Mouse (Mus musculus) cerebellum, adult 11-12 months (tissue): ENCODE results near the gene Tpgs1.

Source experiments
- DNase-seq: peaks from one replicate; pipeline ENCODE4 v3.0.0; 2022

The Tpgs1 gene

DNA sequence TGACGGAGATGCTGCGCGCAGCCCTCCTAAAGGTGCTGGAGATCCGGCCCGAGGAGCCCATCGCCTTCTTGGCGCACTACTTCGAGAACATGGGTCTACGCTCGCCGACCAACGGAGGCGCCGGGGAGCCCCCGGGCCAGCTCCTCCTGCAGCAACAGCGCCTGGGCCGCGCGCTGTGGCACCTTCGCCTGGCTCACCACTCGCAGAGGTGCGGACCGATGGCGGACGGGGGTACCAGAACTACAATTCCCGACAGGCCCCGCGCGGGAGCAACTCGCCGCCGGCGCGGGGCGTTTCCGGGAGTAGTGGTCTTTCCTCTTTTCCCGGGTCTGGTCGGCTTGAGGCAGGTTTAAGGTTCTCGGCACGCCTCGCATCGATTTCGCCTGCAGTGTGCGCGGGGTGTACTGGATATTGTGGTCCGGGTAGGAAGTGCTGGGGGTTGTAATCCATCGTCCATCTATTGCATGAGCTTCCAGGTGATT is 448 bp downstream of the Tpgs1 start:
- DNase-seq, result peak; percentile 81

DNA sequence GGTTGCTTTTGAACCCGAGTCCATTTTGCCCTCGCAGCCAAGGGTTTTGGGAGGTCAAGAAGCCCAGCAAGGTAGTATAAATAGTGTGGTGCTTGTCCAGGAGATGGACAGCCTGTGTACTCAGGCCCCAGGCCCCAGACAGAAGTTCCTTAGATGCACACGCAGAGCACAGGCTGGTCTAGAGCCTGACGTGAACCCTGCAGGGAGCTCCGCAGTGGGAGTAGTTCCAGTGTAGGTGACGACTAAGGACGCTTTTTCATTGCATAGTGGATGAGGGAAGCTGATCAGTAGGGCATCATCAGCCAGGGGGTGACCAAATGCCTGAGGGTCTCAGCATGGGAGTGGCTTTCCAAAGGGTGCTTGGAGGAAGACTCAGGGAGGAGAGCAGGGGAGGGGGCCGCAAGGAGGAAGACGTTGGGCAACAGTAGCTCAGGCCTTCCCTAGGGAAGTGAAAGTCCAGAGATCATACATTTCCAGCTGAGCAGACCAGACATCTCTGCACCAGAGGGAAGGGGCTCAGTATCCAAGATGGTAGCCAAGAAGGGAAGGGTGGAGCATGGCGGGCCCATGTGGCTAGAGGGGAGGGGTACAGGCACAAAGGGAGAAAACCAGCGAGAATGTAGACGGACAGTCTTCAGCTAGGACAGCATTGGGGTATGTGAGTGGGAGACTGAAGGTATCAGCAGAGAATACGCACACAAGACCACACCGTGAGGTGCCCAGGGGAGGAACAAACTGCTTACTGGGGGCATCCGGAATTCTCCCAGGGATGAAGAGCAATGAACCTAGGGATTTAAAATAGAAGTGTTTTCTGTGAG is 1.1 kb downstream of the Tpgs1 start:
- DNase-seq, result peak; percentile 73

DNA sequence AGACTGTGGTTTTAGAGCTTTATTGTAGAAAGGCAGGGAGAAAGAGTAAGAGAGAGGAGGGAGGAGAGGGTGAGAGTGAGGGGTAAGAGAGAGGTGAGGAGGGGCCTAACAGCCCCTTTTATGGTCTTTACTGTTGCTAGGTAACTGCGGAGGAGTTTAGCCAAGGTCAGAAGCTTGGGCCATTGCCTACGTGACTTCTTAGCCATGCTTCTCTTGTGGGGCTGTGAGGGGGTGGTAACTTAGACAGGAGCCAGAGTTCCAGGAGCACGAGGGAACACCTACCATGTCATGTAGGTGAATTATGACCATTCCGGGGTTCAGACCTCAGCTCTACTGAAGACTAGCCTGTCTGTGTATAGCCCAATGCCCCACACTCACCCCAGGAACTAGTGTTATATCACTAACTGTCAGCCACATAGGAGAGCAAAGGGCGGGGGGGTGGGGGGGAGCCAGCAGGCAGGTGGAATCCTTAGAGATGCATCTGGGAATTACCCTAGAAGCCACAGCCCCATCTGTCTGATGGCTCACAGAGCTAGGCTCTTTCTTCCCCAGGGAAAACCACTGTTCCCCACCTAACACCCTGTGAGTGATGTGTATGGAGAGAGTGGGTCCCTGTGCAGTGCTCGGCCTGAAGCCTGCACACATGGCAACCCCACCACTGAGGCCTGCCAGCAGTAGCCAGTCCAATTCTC is 2.4 kb downstream of the Tpgs1 start:
- DNase-seq, result peak; percentile 35

- DNase-seq, result peak; percentile 39
These were observed 2.9 kb downstream of the Tpgs1 start for GRCm38 (mm10) chr10:79672088-79672455.

DNA sequence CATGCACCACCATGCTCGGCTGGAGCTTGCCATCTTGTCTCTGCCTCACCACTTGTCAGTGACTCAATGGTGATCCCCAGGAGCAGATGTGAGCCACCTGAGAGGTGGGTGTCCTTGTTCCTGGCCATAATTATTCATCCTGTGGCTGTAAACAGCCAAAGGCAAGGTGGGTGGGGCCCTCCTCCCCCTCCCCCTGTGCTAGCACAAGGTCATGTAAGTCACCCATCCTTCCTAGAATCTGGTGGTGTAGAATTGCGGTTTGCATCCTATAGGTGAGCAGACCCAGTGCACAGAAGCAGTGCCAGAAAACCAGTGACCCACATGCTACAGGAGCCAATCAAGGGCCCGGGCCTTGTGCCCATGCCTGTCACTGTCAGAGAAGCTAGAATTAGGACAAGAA is 3.9 kb downstream of the Tpgs1 start:
- peak; percentile 47 for DNase-seq

- peak; percentile 35 for DNase-seq
These were observed 6.3 kb downstream of the Tpgs1 start for GRCm38 (mm10) chr10:79675346-79676035.

GRCm38 (mm10) chr10:79680606-79681495 is 11.7 kb downstream of the Tpgs1 start:
- peak; percentile 80 for DNase-seq

GRCm38 (mm10) chr10:79681591-79682245 is 12.5 kb downstream of the Tpgs1 start, which contains the start of gene Cdc34:
Cdc34 (plus strand) TSS chr10:79682195.
- peak; percentile 100 for DNase-seq

GRCm38 (mm10) chr10:79682551-79682915 is 13.4 kb downstream of the Tpgs1 start:
- DNase-seq, result peak; percentile 79

DNA sequence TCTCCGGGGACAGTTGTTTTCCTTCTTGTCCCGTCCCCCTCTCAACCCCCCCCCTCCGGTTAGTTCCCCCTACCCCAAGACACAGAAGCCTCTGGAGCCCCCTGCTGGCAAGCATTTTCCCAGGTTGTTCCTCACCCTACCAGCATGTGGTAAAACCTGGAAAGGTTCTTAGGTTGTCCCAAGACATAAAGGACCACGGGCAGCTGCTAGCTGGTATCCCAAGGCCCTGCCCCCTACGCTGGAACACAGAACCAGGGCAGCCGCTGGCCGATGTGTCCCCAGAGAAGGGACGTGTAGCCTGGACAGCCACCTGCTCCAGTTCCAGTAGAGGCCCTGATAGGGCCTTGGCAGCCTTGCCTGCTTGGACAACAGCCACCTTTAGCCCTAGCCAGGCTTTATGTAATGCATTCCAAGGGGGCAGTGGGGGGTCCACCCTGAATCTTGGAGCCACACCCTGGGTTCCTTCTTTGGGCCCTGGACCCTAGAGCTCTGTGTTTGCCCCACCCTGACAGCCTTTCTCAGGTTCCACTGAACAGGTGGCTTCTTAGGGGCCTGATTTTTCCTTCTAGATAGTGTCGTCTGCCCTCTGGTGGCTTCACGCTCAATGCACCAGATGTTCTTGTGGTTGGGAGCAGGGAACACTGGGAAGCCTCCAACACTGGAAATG is 13.9 kb downstream of the Tpgs1 start:
- peak; percentile 82 for DNase-seq

DNA sequence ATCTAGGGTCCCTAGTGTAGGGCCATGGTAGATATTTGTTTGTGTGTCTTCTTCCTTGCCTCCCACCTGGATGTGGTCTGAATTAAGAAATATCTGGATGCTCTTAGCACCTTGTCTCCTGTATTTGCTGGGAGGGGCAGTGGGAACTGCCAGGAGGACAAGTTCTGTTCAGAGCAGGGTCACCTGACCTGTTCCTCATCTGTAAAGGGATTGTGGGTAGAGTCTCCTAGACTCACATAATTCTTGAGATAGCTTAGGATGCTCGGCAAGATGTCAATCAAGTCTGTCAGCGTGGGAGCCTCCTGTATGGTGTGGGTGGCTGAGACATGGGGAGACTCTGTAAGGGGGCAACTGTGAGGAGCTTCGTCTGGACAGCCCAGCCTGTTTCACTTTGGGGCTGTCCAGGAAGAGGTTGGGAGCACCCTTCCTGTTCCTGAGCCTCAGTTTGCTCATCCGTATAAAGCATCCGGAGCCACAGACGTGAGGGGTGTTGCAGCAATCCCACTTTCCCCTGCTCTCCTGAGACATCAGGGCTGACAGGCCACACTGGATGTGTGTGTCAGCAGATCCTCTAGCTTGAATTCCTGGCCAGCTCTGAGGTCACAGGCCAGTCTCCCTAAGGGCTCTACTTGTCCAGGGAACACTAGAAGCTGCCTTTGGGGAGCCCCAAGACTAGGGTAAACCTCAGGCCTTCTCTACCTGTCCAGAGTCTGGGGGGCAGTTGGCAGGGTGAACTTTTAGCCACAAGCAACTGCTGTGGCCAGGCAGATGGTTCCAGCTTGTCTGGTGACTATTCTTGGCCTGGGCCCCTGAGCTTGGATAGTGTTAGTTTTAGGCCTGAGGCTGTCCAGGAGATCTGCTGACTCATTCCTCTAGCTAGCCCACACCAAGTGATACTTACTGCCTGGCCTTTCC is 14.8 kb downstream of the Tpgs1 start:
- peak; percentile 51 for DNase-seq

- no peak for DNase-seq
These were observed 15.8 kb downstream of the Tpgs1 start for GRCm38 (mm10) chr10:79684770-79685600.

DNA sequence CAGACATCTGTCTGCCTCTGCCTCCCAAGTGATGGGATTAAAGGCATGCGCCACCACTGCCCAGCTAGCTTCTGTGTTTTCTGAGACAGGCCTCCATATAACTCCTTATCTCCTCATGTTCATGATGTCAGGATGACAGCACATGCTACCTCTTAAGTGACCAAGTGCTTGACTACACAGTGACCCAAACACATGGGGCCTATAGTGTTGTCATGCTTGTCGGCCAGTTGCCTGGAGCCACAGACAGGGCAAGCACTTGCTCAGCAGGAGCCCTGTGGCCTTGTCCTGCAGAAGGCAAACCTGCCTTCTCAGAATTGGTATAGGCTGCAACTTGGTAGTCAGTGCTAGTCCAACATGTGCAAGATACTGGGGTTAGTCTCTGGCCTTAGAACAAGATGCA is 17.1 kb downstream of the Tpgs1 start:
- no peak for DNase-seq

DNA sequence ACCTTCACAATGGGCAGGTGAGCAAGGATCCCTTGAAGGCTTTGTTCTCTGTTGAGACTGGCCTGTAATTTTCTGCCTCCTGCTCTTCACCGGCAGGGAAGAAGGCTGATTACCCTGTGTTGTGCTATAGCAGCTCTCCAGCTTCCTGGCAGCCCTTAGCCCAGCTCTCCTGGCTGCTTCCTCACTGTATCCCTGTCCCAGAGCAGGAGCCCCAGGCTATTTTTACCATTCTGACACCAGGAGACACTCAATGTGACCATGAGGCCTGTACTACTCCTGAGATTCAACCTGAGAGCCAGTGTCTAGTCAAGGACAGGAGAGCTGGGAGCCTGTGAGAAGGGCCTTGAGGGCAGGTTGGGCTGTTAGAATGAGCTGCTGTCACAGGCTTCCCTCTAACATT is 17.5 kb downstream of the Tpgs1 start:
- DNase-seq, result no peak

- no peak for DNase-seq
These were observed 18.3 kb downstream of the Tpgs1 start for GRCm38 (mm10) chr10:79687513-79687912.

DNA sequence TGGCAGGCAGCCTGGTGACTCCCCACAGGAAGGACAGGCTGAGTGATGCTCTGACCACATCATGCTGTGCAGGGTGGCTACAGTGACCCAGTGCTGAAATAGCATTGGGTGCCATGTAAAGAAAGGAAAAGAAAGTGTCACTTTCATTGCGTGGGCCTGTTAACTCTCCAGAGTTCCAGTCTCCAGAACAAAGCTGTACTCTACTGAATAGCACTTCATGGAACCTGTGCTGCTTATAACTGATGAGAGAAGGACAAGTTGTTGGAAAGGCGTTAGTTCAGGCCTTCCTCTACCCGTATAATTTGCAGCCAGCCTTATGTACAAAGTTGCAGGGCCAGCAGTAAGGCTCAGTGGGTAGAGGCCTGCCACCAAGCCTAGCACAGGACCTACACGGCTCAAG is 19.6 kb downstream of the Tpgs1 start, which contains the start of gene Gzmm:
Gene Gzmm, plus strand, starts transcription at position 301 of the 400 bp plus-strand sequence.
- DNase-seq, result no peak

DNA sequence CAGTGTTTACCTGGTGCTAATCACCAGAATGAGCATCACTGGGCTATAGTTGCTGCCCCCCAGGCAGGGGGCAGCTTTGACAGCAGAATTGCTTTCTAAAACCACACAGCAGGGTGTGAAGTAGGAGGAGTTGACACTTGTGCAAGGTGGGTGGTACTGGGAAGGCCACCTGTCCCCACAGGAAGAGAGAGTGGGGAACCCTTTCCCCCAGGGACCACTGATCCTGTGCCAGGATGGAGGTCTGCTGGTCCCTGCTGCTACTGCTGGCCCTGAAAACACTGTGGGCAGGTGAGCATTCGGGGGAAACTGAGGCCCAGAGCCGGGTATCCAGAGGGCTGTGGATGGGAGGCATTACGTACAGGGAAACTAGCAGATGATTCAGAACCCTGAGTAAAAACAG is 20.0 kb downstream of the Tpgs1 start:
- DNase-seq, result peak; percentile 38

DNA sequence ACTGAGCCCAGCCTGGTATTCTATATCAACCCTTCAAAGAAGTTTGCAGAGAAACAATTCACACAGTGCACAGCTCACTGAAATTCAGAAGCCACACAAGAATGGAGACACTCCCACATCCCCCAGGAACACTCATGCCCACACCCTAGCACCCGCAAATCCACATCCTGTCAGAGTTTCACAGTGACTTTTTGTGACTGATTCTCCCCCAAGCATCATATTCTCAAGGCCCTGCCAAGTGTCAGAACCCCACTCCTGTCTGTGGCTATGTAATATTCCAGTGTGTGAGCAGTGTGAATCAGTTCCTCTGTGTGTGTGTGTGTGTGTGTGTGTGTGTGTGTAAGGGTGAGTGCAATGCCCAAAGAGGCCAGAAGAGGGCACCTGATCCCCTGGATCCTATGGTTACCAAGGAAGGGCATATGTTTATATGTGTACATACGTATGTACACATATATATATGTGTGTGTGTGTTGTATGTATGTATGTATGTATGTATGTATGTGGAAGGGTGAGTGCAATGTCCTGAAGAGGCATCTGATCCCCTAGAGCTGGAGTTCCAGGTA is 22.9 kb downstream of the Tpgs1 start:
- peak; percentile 24 for DNase-seq
